Mouse (Mus musculus) layer of hippocampus, postnatal 36 days (tissue): ENCODE data around the gene Irf2bp2. TPM values are rescaled to one million over a fixed set of nuclear protein-coding genes. Genes with fewer than 3 reads are reported as not detected.

ENCODE experiments used
- DNase-seq, 2 experiments: peaks; one replicate each; pipeline ENCODE4 v3.0.0; 2022
- total RNA-seq, 2 experiments: library from RNA; stranded (reverse); gene quantifications; 2 replicates each; pipeline ENCODE4 v1.2.3; 2021

The Irf2bp2 gene
- total RNA-seq, 2 experiments from 2014 or later: 61.4 to 61.6 TPM

GRCm38 (mm10) chr8:126586599-126587577, 6.9 kb downstream of the Irf2bp2 start:
- DNase-seq: no peak

GRCm38 (mm10) chr8:126586101-126586500, 7.7 kb downstream of the Irf2bp2 start:
- DNase-seq: no peak

GRCm38 (mm10) chr8:126585561-126586031, 8.2 kb downstream of the Irf2bp2 start:
- DNase-seq: no peak

GRCm38 (mm10) chr8:126584844-126585231, 8.9 kb downstream of the Irf2bp2 start:
- DNase-seq: no peak

GRCm38 (mm10) chr8:126583971-126584843, 9.6 kb downstream of the Irf2bp2 start:
- peak; percentile 68 to 69 for DNase-seq

- no peak for DNase-seq
Measured at GRCm38 (mm10) chr8:126583534-126583933, 10.3 kb downstream of the Irf2bp2 start.

- no peak for DNase-seq
Measured at GRCm38 (mm10) chr8:126583018-126583417, 10.8 kb downstream of the Irf2bp2 start.

GRCm38 (mm10) chr8:126582509-126582908, 11.3 kb downstream of the Irf2bp2 start:
- DNase-seq: peak in 1 of 2 experiments; percentile 62

GRCm38 (mm10) chr8:126581662-126582061, 12.1 kb downstream of the Irf2bp2 start:
- DNase-seq: no peak

GRCm38 (mm10) chr8:126580826-126581225, 13.0 kb downstream of the Irf2bp2 start:
- no peak for DNase-seq

GRCm38 (mm10) chr8:126580086-126580485, 13.7 kb downstream of the Irf2bp2 start:
- DNase-seq: no peak

GRCm38 (mm10) chr8:126578641-126579040, 15.1 kb downstream of the Irf2bp2 start:
- no peak for DNase-seq

GRCm38 (mm10) chr8:126576919-126577318, 16.9 kb downstream of the Irf2bp2 start:
- DNase-seq: no peak

GRCm38 (mm10) chr8:126576086-126576485, 17.7 kb downstream of the Irf2bp2 start:
- no peak for DNase-seq

GRCm38 (mm10) chr8:126574882-126575637, 18.7 kb downstream of the Irf2bp2 start:
- DNase-seq: no peak

GRCm38 (mm10) chr8:126573878-126574277, 19.9 kb downstream of the Irf2bp2 start:
- no peak for DNase-seq

GRCm38 (mm10) chr8:126573079-126573694, 20.6 kb downstream of the Irf2bp2 start:
- no peak for DNase-seq

GRCm38 (mm10) chr8:126571065-126571660, 22.6 kb downstream of the Irf2bp2 start:
- no peak for DNase-seq

- no peak for DNase-seq
Measured at GRCm38 (mm10) chr8:126570521-126571040, 23.2 kb downstream of the Irf2bp2 start.

- no peak for DNase-seq
Measured at GRCm38 (mm10) chr8:126570046-126570445, 23.7 kb downstream of the Irf2bp2 start.

GRCm38 (mm10) chr8:126569638-126570037, 24.1 kb downstream of the Irf2bp2 start:
- DNase-seq: no peak
